Mouse (Mus musculus) myocyte (in vitro differentiated cells): Measurements from ENCODE around the gene Foxs1.

Experiments
- MAX ChIP-seq: IDR thresholded peaks from one replicate; pipeline ENCODE4 v1.6.1; 2011; ENCODE audit warnings: low read depth, mild to moderate bottlenecking, control low read depth
- POLR2A ChIP-seq: IDR thresholded peaks from one replicate; pipeline ENCODE4 v1.6.1; 2011; ENCODE audit warnings: low read depth, mild to moderate bottlenecking, control low read depth, moderate library complexity; ENCODE audit not compliant: insufficient read length
- TCF12 ChIP-seq: IDR thresholded peaks from one replicate; pipeline ENCODE4 v1.6.1; 2011; ENCODE audit warnings: mild to moderate bottlenecking, control low read depth; ENCODE audit not compliant: poor library complexity, insufficient read depth, severe bottlenecking
- USF1 ChIP-seq: IDR thresholded peaks from one replicate; pipeline ENCODE4 v1.6.1; 2011; ENCODE audit warnings: low read depth, mild to moderate bottlenecking, control low read depth, moderate library complexity

DNA sequence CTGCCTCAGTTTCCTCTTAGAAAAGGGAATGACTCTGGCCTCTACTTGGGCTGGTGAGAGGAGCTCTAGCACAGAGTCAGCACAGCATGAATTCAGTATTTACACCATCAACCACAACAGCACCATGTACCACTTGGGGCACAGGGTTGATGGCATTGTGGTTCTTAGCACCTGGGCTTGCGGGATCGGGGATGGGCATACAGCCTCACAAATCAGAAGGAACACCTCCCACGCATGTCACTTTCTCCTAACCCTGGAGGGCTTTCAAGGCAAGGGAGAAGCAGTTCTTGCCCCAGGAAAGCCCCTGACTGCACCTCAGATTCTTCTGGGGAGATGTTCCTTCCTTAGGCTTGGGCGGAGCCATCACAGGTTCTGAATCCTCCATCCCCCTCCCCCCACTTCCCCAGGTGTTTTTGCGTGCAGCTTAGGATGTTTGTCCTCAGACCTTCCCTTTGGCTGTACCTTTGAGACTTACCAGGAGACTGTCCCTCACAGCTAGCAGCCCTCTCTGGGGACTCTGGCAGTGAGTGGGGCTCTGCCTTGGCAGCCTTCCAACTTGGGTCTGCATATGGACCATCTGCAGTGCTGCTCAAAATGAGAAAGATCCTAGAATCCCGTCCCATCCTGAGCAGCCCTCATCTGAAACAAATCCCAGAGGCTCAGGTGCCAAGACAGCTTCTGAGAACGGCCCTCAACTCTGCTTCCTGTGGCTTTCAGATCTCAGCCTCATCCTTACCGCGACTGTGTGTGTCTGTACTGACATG is 26.6 kb downstream of the Foxs1 start:
- TF ChIP-seq POLR2A (no peak), TCF12 (no peak), USF1 (no peak), MAX (no peak)
